Mouse (Mus musculus) CD4-positive, CD25-positive, alpha-beta regulatory T cell, adult 9 weeks (primary cell): ENCODE measurements around the gene Snx20. TPM values are rescaled to one million over a fixed set of nuclear protein-coding genes. Genes with fewer than 3 reads are reported as not detected.

Source experiments
- polyA plus RNA-seq: library from polyadenylated mRNA; unstranded; fragments of 100-300 nt; shearing (Covaris generic); gene quantifications from one replicate; pipeline ENCODE4 v1.2.1, GENCODE M21; 2017

The Snx20 gene
- 15.2 TPM for polyA plus RNA-seq

GRCm38 (mm10) chr8:88635474-88636397 is at the start of gene Snx20:
Gene Snx20, minus strand, starts transcription at chr8:88636128.

GRCm38 (mm10) chr8:88646837-88647778 is 11.2 kb upstream of the Snx20 start, which contains the start of gene Nod2:
Gene Nod2, plus strand, starts transcription at chr8:88647315.

Other genes with a start within 250 kb of the Snx20 start
- not detected for gene Nkd1, start 114.8 kb downstream of the Snx20 start, polyA plus RNA-seq
- 0.42 TPM for gene Nod2, start 11.2 kb upstream of the Snx20 start, polyA plus RNA-seq
- 166 TPM for gene Cyld, start 60.9 kb upstream of the Snx20 start, polyA plus RNA-seq